Mouse (Mus musculus) cortical plate, adult 2 months (tissue): ENCODE data around the gene Rpl7l1.

Experiments used
- CTCF ChIP-seq: fragments of 200-500 bp; IDR thresholded peaks from 2 replicates; pipeline ENCODE4 v1.5.1; 2011; ENCODE audit warnings: mild to moderate bottlenecking, control low read depth, low read length; ENCODE audit not compliant: insufficient read depth; ENCODE audit errors: extremely low read depth
- POLR2A ChIP-seq: fragments of 200-500 bp; IDR thresholded peaks from 2 replicates; pipeline ENCODE4 v1.6.1; 2011; ENCODE audit warnings: mild to moderate bottlenecking, low read length, control low read depth; ENCODE audit not compliant: insufficient read depth; ENCODE audit errors: extremely low read depth

- TF ChIP-seq POLR2A (0 out of 2 replicates have a peak, but pooled peaks have one; percentile 13), CTCF (peak; percentile 19; the same call in 1 of the 2 replicates)
Observed at GRCm38 (mm10) chr17:46773278-46774130, 9.0 kb downstream of the Rpl7l1 start.
